Mouse (Mus musculus): ENCODE measurements around the gene Cabp1. TPM values are rescaled to one million over a fixed set of nuclear protein-coding genes. Genes with fewer than 3 reads are reported as not detected.
A peak's percentile ranks its signal among the peaks of the same experiment; 100 is the strongest.

Cabp1 gene
- total RNA-seq, 4 experiments from 2014 or later: 11.8 to 59.6 (median 41.5) TPM

GRCm38 (mm10) chr5:115124690-115125089 is 69.5 kb downstream of the Cabp1 start:
- DNase-seq: no peak

GRCm38 (mm10) chr5:115120978-115121377 is 73.2 kb downstream of the Cabp1 start:
- DNase-seq: no peak

GRCm38 (mm10) chr5:115118961-115119570 is 75.1 kb downstream of the Cabp1 start, which contains the start of gene Acads:
Gene Acads (minus strand): TSS chr5:115119346.
- peak; percentile 83 for DNase-seq

Other genes starting within 250 kb of the Cabp1 start
- gene Hnf1a, start 223.3 kb downstream of the Cabp1 start, total RNA-seq (2022): not detected
- 10 to 100 TPM; 44.3 to 62.9 (median 56.7) TPM for gene Sppl3, start 183.2 kb downstream of the Cabp1 start, total RNA-seq (2022)
- not detected for gene Gm10401, start 96.1 kb downstream of the Cabp1 start, total RNA-seq (2022)
- gene Acads, start 75.0 kb downstream of the Cabp1 start, total RNA-seq (2022): 100 to 1,000 TPM; 122 to 219 (median 173) TPM
- gene Unc119b, start 59.4 kb downstream of the Cabp1 start, total RNA-seq (2022): 10 to 100 TPM; 38.8 to 51.9 (median 45.7) TPM
- 100 to 1,000 TPM; 207 to 274 (median 239) TPM for gene Mlec, start 36.2 kb downstream of the Cabp1 start, total RNA-seq (2022)
- gene Pop5, start 41.5 kb upstream of the Cabp1 start, total RNA-seq (2022): 10 to 100 TPM; 75.9 to 87.9 (median 84.9) TPM
- 100 to 1,000 TPM; 218 to 258 (median 235) TPM for gene Rnf10, start 78.5 kb upstream of the Cabp1 start, total RNA-seq (2022)
- 10 to 100 TPM; 50.3 to 63.7 (median 60.1) TPM for gene Coq5, start 85.3 kb upstream of the Cabp1 start, total RNA-seq (2022)
- gene Dynll1, start 106.6 kb upstream of the Cabp1 start, total RNA-seq (2022): 100 to 1,000 TPM; 140 to 233 (median 156) TPM
- gene Srsf9, start 132.8 kb upstream of the Cabp1 start, total RNA-seq (2022): 10 to 100 TPM; 68.1 to 89.3 (median 75.9) TPM
- 10 to 100 TPM; 21.5 to 24.6 (median 23.1) TPM for gene Gatc, start 146.8 kb upstream of the Cabp1 start, total RNA-seq (2022)
- 10 to 100 TPM; 37.4 to 58.7 (median 46.8) TPM for gene Triap1, start 146.8 kb upstream of the Cabp1 start, total RNA-seq (2022)
- gene Cox6a1, start 154.6 kb upstream of the Cabp1 start, total RNA-seq (2022): 1,000 to 10,000 TPM in 2 of 4 experiments, 100 to 1,000 TPM in 2; 703 to 1,239 (median 893) TPM
- 10 to 100 TPM; 17.5 to 27.3 (median 21.7) TPM for gene Msi1, start 235.2 kb upstream of the Cabp1 start, total RNA-seq (2022)